Mouse (Mus musculus): ENCODE data around the gene Tusc2.

Gene Tusc2

GRCm38 (mm10) chr9:107593101-107593976 lies 30.3 kb downstream of the Tusc2 start:
- DNase-seq = no peak

- DNase-seq = no peak
Measured at GRCm38 (mm10) chr9:107594281-107595062, 31.4 kb downstream of the Tusc2 start.

- no peak for DNase-seq
Measured at GRCm38 (mm10) chr9:107596619-107597569, 33.8 kb downstream of the Tusc2 start.

GRCm38 (mm10) chr9:107598385-107598784 lies 35.3 kb downstream of the Tusc2 start:
- DNase-seq = no peak

GRCm38 (mm10) chr9:107599433-107599832 lies 36.4 kb downstream of the Tusc2 start:
- DNase-seq = no peak

- DNase-seq = peak; percentile 41
Measured at GRCm38 (mm10) chr9:107599842-107600241, 36.8 kb downstream of the Tusc2 start.

- DNase-seq = no peak
Measured at GRCm38 (mm10) chr9:107600745-107601144, 37.7 kb downstream of the Tusc2 start.

GRCm38 (mm10) chr9:107601275-107601674 lies 38.2 kb downstream of the Tusc2 start:
- no peak for DNase-seq

GRCm38 (mm10) chr9:107602068-107602648 lies 39.1 kb downstream of the Tusc2 start:
- peak; percentile 84 for DNase-seq

- DNase-seq = no peak
Measured at GRCm38 (mm10) chr9:107603251-107603650, 40.2 kb downstream of the Tusc2 start.

GRCm38 (mm10) chr9:107605041-107605661 lies 42.1 kb downstream of the Tusc2 start:
- no peak for DNase-seq

- no peak for DNase-seq
Measured at GRCm38 (mm10) chr9:107606591-107606990, 43.5 kb downstream of the Tusc2 start.

GRCm38 (mm10) chr9:107607036-107607435 lies 44.0 kb downstream of the Tusc2 start:
- DNase-seq = no peak

GRCm38 (mm10) chr9:107607653-107608245 lies 44.7 kb downstream of the Tusc2 start:
- DNase-seq = no peak

GRCm38 (mm10) chr9:107608741-107609432 lies 45.8 kb downstream of the Tusc2 start, which contains the start of gene Sema3b:
TSS of gene Sema3b (minus strand) at chr9:107609229.
- DNase-seq = no peak

- no peak for DNase-seq
Measured at GRCm38 (mm10) chr9:107609433-107609830, 46.4 kb downstream of the Tusc2 start.

GRCm38 (mm10) chr9:107611456-107612190 lies 48.6 kb downstream of the Tusc2 start:
- DNase-seq = no peak

GRCm38 (mm10) chr9:107612191-107612944 lies 49.3 kb downstream of the Tusc2 start:
- DNase-seq = peak; percentile 99

GRCm38 (mm10) chr9:107612945-107613569 lies 50.0 kb downstream of the Tusc2 start:
- DNase-seq = no peak

Measured in right cerebral cortex, adult 18-20 months (tissue).